Mouse (Mus musculus) large intestine, adult 2 months (tissue): ENCODE results near the gene Gmpr2. TPM values are rescaled to one million over a fixed set of nuclear protein-coding genes. Genes with fewer than 3 reads are reported as not detected.

ENCODE experiments used
- DNase-seq: peaks from one replicate; pipeline ENCODE4 v3.0.0-alpha.2; 2012; ENCODE audit warnings: low read depth, low spot score
- WGBS: fragments of 180-500 bp; shearing (Covaris S2); methylation state at CpG from one replicate; pipeline ENCODE4 v1.1.7; 2018; 5-methylcytosine and 5-hydroxymethylcytosine counted together
- polyA plus RNA-seq: library from polyadenylated mRNA; depleted of rRNA; stranded (reverse); fragments of >200 nt; gene quantifications from 2 replicates; pipeline ENCODE4 v1.2.3, GENCODE M21; 2012

Gene Gmpr2
- polyA plus RNA-seq, 1 experiment, result 18.8 TPM

DNA sequence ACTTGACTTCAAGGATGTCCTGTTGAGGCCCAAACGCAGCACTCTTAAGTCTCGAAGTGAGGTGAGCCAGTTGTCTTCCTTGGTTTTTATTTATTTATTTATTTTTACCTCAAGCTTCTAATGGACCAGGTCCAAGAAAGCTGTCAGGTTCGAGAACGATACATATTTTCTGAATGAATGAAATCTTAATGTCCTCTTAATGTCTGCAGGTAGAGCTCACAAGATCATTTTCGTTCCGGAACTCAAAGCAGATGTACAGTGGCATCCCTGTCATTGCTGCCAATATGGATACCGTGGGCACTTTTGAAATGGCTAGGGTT, 960 bp downstream of the Gmpr2 start:
- WGBS, result 56% methylated on average over 7 of the region's 7 CpGs
- no peak for DNase-seq

DNA sequence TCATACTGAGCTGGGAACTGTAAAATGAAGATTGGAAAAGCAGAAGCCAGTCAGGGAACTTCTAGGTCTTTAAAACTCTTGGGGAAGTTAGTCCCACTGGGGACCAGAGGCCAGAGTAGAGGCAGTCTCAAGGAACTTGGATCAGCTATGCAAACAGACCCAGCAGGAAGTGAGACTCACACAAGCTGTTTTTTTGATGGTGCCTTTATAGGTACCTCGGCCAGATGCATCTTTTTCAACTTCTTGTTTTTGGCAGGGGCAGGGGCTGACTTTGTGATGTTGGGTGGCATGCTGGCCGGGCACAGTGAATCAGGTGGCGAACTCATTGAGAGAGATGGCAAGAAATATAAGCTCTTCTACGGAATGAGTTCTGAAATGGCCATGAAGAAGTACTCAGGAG, 5.9 kb downstream of the Gmpr2 start:
- WGBS, result 69% methylated on average over 4 of the region's 4 CpGs
- DNase-seq, result no peak

DNA sequence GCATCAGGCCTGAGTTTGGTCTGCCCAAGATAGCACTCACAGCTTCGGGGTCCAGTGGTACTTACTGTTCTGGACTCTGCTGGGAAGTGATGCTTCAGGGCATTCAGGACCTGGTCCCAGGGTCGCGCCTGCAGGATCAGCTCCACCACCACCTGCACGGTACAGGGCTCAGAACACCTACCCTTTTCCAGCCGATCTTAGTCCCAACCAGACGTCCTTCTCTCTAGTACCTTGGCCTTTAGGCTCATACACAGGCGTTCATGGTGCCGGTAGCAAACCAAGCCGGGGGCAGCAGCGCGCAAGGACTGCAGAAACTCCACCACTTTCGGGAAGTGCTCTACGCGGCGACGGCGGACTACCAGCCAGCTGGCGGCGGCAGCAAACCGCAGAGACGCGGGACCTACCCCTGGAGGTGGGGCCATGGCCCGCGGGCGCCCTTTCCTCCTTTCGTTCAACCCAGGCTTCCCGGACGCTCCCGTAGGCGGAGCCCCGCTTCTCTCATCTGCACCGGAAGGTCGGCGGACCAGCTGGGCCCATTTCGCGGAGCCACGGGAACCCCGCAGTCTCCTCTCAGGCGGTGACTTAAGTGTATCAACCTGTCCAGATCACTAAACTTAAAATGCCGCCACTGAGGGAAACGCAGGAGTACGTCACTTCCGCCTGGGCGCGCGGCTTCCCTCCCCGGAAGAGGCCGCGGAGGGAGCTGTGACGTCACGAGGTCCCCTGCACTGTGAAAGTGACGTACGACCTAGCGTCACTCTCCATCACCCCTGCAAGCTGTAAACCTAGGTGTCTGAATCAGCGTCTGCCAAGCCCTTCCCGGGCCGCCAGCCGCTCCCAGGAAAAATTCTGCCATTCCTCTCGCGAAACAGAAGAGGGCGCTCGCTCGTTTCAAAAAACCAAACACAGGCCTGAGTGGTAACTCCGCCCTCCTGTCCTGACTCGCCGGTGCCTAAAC, 9.7 kb downstream of the Gmpr2 start, which contains the start of gene Tinf2:
Tinf2 (minus strand) TSS at position 661 of the 958 bp plus-strand sequence.
- peak; percentile 87 for DNase-seq
- WGBS, result under 1% methylated on average over 66 of the region's 66 CpGs

GRCm38 (mm10) chr14:55682118-55682493, 10.4 kb downstream of the Gmpr2 start:
- WGBS, result 2% methylated on average over 3 of the region's 3 CpGs
- DNase-seq, result no peak

DNA sequence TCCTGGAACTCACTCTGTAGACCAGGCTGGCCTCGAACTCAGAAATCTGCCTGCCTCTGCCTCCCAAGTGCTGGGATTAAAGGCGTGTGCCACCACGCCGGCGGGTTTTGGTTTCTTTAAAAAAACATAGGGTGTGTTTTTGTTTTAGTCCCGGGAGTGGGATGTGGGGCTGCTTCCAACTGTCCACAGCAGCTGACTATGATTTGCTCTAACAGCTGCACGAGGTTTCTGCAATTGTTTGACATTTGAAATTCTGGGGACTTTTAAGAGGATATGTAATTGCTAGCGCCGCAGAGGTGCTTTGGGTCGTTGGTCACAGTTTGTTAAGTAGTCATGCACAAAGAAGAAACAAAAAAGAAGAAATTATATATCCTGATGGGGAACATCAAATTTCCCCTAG, 17.7 kb downstream of the Gmpr2 start:
- no peak for DNase-seq
- 52% methylated on average over 10 of the region's 10 CpGs for WGBS

DNA sequence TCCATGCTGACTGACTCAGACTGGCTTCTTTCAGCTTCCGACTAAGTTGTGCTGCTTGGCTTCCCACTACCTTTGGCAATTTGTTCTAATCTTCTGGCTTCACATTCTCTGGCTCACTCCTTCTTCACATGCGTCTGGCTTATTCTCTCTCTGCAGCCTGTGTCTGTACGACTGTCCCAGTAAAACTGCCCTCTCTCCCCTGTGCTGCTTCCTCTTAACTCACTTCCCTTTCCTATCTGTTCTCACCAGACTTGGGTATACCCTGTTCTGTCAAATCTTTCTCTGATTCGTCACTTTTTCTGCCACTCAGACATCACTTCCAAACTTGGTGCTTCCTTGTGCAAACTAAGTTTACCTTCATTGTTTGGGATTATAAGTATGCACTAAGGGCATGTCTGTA, 25.5 kb downstream of the Gmpr2 start:
- 73% methylated on average over 4 of the region's 4 CpGs for WGBS
- DNase-seq, result no peak

GRCm38 (mm10) chr14:55701131-55701530, 29.4 kb downstream of the Gmpr2 start:
- 59% methylated on average over 9 of the region's 9 CpGs for WGBS

GRCm38 (mm10) chr14:55702761-55703160, 31.0 kb downstream of the Gmpr2 start:
- no peak for DNase-seq
- WGBS, result 40% methylated on average over 6 of the region's 6 CpGs

More at GRCm38 (mm10) chr14:55701131-55701530, 29.4 kb downstream of the Gmpr2 start:
- DNase-seq, result no peak

- WGBS, result 89% methylated on average over 8 of the region's 8 CpGs
- DNase-seq, result no peak
Observed at GRCm38 (mm10) chr14:55706051-55706600, 34.4 kb downstream of the Gmpr2 start.

- 91% methylated on average over 5 of the region's 5 CpGs for WGBS
Observed at GRCm38 (mm10) chr14:55707397-55707796, 35.7 kb downstream of the Gmpr2 start.

DNA sequence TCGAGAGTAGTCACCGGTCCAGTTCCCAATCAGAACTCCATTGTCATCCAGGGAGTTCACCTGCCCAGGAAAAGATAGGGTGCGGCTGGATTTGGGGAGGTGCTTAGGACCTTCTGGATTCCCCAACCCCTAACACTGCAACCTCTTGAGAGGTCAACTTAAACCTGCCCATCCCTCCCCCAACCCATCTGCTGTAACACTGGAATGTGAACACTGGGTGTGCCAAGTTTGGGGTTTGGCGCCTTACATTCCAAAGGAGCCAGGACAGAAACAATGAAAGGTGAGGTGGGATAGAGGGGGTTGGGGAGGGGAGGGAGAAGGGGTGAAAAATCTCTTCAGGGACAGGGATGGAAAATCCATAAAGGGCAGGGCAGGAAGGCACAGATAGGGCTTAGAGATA, 37.8 kb downstream of the Gmpr2 start:
- 77% methylated on average over 4 of the region's 4 CpGs for WGBS
- DNase-seq, result no peak

More at GRCm38 (mm10) chr14:55707397-55707796, 35.7 kb downstream of the Gmpr2 start:
- no peak for DNase-seq

DNA sequence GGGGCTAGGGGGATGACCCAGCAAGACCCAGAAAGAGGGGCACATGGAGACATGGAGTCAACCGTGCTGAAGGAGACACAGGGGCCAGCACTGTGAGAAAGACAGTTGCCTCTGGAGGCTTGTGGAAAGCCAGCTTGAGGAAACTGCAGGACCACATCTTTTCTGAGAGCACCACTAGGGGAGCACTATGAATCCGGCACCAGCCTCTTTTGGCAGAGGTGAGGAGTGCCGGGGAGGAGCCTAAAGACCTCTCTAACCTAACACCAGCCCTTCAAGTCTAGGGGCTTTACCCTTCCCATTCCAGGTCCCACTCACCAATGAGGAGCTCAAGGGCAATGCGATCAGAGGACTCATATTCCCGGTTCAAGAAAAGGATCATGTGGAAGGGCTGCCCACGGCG, 40.0 kb downstream of the Gmpr2 start:
- 82% methylated on average over 7 of the region's 7 CpGs for WGBS
- no peak for DNase-seq

GRCm38 (mm10) chr14:55713007-55713728, 41.4 kb downstream of the Gmpr2 start:
- DNase-seq, result no peak
- 10% methylated on average over 25 of the region's 25 CpGs for WGBS

- WGBS, result 45% methylated on average over 4 of the region's 4 CpGs
- no peak for DNase-seq
Observed at GRCm38 (mm10) chr14:55713729-55714122, 42.0 kb downstream of the Gmpr2 start, which contains the start of gene Tgm1. Gene Tgm1 (minus strand): TSS chr14:55713926.

- no peak for DNase-seq
- WGBS, result 18% methylated on average over 6 of the region's 6 CpGs
Observed at GRCm38 (mm10) chr14:55714893-55715292, 43.2 kb downstream of the Gmpr2 start.

- WGBS, result 96% methylated on average over 6 of the region's 6 CpGs
- DNase-seq, result no peak
Observed at GRCm38 (mm10) chr14:55716271-55716670, 44.5 kb downstream of the Gmpr2 start.

- no peak for DNase-seq
- WGBS, result 86% methylated on average over 8 of the region's 8 CpGs
Observed at GRCm38 (mm10) chr14:55716884-55717283, 45.1 kb downstream of the Gmpr2 start.

GRCm38 (mm10) chr14:55719737-55720136, 48.0 kb downstream of the Gmpr2 start:
- DNase-seq, result no peak
- WGBS, result 92% methylated on average over 6 of the region's 6 CpGs

DNA sequence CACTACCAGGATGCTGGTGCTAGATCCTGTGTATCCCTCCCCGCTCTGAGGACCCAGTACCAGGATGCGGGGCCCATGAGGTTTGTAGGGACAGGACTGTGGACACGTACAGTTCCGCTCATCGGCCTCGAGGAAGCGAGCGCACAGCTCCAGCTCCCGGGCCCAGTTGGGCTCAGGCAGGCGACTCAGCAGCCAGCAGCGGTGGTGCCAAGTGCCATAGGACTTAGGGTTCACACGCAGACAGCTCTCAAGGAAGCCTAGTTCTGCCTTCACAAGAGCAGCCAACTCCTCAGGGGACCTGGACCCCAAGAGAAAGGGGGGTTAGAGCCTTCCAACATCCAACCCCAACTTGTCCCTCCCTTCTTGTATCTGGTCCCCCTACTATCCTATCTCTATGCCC, 48.9 kb downstream of the Gmpr2 start:
- 94% methylated on average over 12 of the region's 12 CpGs for WGBS
- no peak for DNase-seq

GRCm38 (mm10) chr14:55721076-55721475, 49.3 kb downstream of the Gmpr2 start:
- DNase-seq, result no peak
- 84% methylated on average over 6 of the region's 6 CpGs for WGBS
